Mouse (Mus musculus) heart, embryonic 10.5 days (tissue): Measurements from ENCODE around the gene Arsb. TPM values are rescaled to one million over a fixed set of nuclear protein-coding genes. Genes with fewer than 3 reads are reported as not detected.

Experiments
- DNase-seq: peaks from one replicate; pipeline ENCODE4 v3.0.0-alpha.2; 2017; ENCODE audit warnings: low spot score
- H3K27ac ChIP-seq: fragments of 300-500 bp; sonication (generic); 2 replicates; pipeline ENCODE4 v1.5.1; 2016; ENCODE audit warnings: mild to moderate bottlenecking
- H3K27me3 ChIP-seq: fragments of 300-500 bp; sonication (generic); 2 replicates; pipeline ENCODE4 v1.6.1; 2016; ENCODE audit warnings: mild to moderate bottlenecking; ENCODE audit not compliant: poor library complexity, insufficient read depth, severe bottlenecking
- H3K36me3 ChIP-seq: fragments of 300-500 bp; sonication (generic); 2 replicates; pipeline ENCODE4 v1.6.1; 2016; ENCODE audit warnings: mild to moderate bottlenecking, moderate library complexity
- H3K4me1 ChIP-seq: fragments of 300-500 bp; sonication (generic); 2 replicates; pipeline ENCODE4 v1.6.1; 2016; ENCODE audit warnings: mild to moderate bottlenecking
- H3K4me3 ChIP-seq: fragments of 300-500 bp; sonication (generic); 2 replicates; pipeline ENCODE4 v1.5.1; 2016; ENCODE audit warnings: mild to moderate bottlenecking, moderate library complexity
- H3K9me3 ChIP-seq: fragments of 300-500 bp; sonication (generic); 2 replicates; pipeline ENCODE4 v1.6.1; 2016; ENCODE audit warnings: mild to moderate bottlenecking, moderate library complexity
- WGBS: fragments of 180-500 bp; shearing (Covaris S2); methylation state at CpG from one replicate; pipeline ENCODE4 v1.1.7; 2016; 5-methylcytosine and 5-hydroxymethylcytosine counted together
- polyA plus RNA-seq: library from polyadenylated mRNA; unstranded; fragments of >200 nt; fragmentation: Nextera tagmentation; extraction: Ambion mirVana; gene quantifications from 2 replicates; pipeline ENCODE4 v1.2.1, GENCODE M21; 2016

Gene Arsb
- polyA plus RNA-seq, 1 experiment from 2014 or later: 6.3 TPM

DNA sequence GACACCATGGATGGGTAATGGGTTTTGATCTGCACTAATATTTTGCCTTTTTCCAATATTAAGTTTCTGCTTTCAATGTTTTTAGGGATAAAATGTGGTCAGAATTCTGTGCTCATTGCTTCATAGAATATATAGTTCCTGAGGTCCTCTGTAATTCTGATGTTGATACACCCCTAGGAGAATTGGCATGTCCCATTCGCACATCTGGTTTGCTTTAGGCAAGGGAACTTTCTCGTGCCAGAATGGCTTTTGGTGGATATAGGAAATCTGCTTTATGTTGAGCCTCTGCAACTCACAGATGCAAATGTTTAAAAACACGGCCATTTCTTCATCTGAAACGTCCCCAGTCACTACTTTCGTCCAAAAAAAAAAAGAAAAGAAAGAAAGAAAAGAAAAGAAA is 138.4 kb downstream of the Arsb start:
- Histone ChIP-seq H3K4me1 (peaks cover 10% of the 10 kb centered on the region), H3K36me3 (no peaks in the 10 kb centered on the region), H3K27me3 (no peaks in the 10 kb centered on the region), H3K27ac (no peak overlapping the region), H3K4me3 (no peak overlapping the region), H3K9me3 (no peaks in the 10 kb centered on the region)
- DNase-seq: peak; percentile 24
- WGBS: 73% methylated on average over 5 of the region's 5 CpGs

DNA sequence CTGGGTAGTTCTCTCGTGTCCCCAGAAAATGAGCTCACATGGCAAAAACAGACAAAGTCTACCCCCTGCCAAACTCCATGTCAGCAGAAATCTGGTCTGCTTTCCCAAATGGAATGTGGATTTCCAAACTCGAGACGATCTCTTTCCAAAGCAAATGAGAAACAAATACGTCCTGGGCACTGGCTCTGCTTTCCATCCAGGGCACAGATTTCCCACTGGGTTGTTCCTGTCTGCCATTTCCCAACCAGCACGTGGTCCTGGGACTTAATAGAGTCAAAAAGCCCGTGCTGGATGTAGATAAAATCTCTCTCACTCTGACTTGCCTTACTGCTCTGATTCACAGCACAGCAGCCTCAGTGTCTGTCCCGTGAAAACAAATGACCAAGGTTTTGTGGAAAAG is 139.6 kb downstream of the Arsb start:
- DNase-seq: peak; percentile 71
- no peaks in the 10 kb centered on the region for H3K9me3 ChIP-seq
- H3K4me3 ChIP-seq: no peak overlapping the region
- H3K4me1 ChIP-seq: peaks cover 22% of the 10 kb centered on the region
- WGBS: 40% methylated on average over 7 of the region's 7 CpGs
- no peaks in the 10 kb centered on the region for H3K36me3 ChIP-seq
- H3K27ac ChIP-seq: no peak overlapping the region
- H3K27me3 ChIP-seq: no peaks in the 10 kb centered on the region

DNA sequence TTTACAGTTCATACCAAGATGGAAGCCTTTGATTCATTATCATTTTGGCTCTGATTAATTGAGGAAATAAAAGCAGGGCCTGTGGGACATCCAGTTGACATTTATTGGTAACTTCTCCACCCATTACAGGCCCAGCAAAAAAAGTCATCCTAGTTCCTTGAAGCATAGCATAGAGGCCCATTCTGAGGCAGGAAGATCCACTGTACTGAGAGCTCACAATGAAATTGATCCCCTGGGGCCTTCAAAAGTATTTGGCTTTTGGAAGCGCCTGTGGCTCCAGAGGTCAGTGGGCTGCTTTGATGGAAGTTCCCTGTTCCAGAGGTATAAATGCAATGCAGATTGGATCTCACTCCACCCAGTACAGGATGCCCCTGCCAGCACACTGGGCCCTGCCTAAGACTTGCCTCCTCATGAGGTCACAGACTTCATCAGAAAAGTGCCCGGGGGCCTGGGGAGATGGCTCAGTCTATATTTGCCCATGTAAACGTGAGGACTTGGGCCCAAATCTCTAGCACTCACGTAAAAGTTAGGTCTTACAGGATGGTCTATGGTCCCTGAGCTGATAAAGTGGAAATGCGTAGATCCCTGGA is 141.0 kb downstream of the Arsb start:
- Histone ChIP-seq H3K27me3 (no peaks in the 10 kb centered on the region), H3K4me1 (peaks cover 24% of the 10 kb centered on the region), H3K9me3 (no peaks in the 10 kb centered on the region), H3K4me3 (no peak overlapping the region), H3K27ac (no peak overlapping the region), H3K36me3 (no peaks in the 10 kb centered on the region)
- DNase-seq: peak; percentile 58
- WGBS: 83% methylated on average over 5 of the region's 5 CpGs

DNA sequence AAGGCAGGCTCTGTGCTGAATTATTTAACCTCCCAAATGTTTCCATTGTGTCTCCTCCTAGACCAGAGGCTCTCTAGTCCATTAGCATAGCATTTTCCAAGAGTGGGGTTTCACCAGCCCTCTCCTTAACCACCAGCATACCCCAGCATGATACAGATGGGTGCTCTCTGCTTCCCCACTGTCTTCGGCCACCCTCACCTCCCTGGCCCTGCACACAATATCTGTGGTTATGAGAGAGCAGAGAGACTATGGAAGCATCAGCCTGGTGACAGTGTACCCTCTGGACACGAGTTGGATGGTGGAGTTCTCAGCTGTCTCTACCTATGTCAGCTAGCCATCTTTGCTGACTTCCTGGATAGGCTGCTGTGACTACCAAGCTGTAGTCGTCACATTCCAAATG is 142.8 kb downstream of the Arsb start:
- DNase-seq: peak; percentile 61
- Histone ChIP-seq H3K4me1 (peaks cover 27% of the 10 kb centered on the region), H3K36me3 (no peaks in the 10 kb centered on the region), H3K27me3 (no peaks in the 10 kb centered on the region), H3K27ac (no peak overlapping the region), H3K9me3 (no peaks in the 10 kb centered on the region), H3K4me3 (no peak overlapping the region)
- WGBS: 66% methylated on average over 3 of the region's 3 CpGs

DNA sequence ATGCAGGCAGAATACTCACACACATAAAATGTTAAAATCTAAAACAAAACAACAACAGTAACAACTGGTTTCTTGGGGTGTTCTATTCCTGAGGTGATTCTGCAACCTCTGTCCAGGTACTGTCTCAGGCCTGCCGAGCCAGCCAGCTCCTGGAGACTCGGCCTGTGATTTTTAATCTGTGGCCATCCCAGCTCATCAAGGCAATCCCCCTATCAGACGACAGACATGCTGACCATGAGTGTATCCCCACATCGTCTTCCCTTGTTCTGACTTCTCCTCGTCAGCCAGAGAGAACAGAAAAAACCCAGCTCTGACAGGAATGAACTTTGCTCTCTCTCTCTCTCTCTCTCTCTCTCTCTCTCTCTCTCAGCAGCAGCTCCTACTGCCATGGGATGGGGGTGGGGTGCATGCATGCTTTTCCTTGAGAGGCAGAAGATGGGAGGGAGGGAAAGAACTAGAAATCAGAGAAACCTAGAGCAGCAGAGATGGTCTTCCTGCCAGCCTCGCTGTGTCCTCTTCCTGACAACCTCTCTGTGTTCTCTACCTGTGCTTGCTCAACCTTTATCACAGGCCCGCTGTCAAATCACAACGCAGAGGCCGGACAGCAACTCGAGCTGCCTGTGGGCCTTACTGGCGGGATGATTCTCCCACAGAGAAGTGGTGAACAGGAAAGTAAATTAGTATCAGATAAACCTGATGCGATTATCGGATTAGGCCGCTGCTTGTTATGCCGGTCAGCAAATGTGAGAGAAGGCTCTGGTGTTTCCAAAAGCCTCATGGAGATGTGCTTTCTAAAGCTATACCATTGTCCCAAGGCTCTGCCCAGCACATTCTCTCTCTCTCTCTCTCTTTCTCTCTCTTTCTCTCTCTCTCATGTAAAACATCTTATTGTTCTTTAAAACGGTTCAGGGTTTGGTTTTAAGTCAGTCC is 144.5 kb downstream of the Arsb start:
- peak; percentile 42 for DNase-seq
- WGBS: 39% methylated on average over 16 of the region's 16 CpGs
- Histone ChIP-seq H3K27me3 (no peaks in the 10 kb centered on the region), H3K27ac (peak overlapping the region; percentile 62; the same call in 1 of the 2 replicates), H3K4me1 (peaks cover 33% of the 10 kb centered on the region), H3K4me3 (no peak overlapping the region), H3K9me3 (no peaks in the 10 kb centered on the region), H3K36me3 (no peaks in the 10 kb centered on the region)

DNA sequence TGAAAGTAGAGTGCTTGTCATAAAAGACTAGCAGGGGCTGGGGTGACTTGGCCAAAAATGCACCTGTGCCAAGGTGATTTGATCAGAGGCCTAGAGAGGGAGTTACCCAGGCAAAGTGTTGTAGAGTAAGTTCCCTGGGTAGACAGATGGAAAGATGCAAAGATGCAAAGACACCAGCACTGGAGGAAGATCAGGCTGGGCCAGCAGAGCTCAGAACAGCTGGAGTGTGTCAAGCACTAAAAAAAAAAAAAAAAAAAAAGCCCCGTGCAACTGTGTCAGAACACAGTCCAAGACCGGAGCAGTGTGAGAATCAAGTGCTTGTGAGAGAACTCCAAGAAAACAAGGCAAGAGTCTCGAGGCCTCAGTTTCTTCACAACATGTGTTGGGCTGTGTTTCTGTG is 148.1 kb downstream of the Arsb start:
- H3K4me3 ChIP-seq: no peak overlapping the region
- H3K9me3 ChIP-seq: no peaks in the 10 kb centered on the region
- DNase-seq: peak; percentile 56
- H3K27ac ChIP-seq: no peak overlapping the region
- peaks cover 30% of the 10 kb centered on the region for H3K4me1 ChIP-seq
- no peaks in the 10 kb centered on the region for H3K36me3 ChIP-seq
- 58% methylated on average over 3 of the region's 3 CpGs for WGBS
- H3K27me3 ChIP-seq: no peaks in the 10 kb centered on the region

DNA sequence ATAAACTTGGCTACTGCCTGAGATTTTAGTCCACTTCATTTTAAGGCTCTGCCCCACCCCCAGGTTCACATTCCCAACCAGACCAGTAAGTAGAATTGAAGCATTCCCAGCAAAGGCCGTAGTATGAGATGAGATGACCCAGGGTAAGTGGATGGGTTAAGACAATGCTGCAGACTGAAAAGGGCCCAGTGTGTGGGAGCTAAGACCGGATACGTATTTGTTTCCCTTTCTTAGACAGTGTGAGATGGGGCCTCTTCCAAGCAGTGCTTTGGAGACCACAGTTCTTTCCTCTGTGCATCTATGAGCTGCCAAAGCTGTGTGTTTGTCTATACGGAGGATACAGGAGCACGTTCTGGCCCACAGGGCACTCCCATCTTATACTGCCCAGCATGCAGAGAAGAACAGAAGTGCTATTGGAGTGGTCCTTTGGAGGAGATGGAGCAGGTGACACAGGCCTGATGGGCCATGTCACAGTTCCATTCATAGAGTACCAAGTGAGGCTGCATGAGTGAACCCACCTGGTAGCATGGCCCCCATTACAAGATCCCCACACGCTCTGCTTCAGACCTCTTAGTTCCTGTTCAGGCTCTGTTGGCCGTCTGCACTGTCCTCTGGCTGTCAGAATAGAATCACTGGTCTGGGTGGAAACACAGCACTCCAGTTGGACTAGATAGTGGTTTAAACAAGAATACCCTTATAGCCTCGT is 148.8 kb downstream of the Arsb start:
- Histone ChIP-seq H3K27ac (no peak overlapping the region), H3K9me3 (no peaks in the 10 kb centered on the region), H3K4me1 (peaks cover 33% of the 10 kb centered on the region), H3K4me3 (no peak overlapping the region), H3K27me3 (no peaks in the 10 kb centered on the region), H3K36me3 (no peaks in the 10 kb centered on the region)
- DNase-seq: peak; percentile 67
- WGBS: 71% methylated on average over 8 of the region's 8 CpGs

DNA sequence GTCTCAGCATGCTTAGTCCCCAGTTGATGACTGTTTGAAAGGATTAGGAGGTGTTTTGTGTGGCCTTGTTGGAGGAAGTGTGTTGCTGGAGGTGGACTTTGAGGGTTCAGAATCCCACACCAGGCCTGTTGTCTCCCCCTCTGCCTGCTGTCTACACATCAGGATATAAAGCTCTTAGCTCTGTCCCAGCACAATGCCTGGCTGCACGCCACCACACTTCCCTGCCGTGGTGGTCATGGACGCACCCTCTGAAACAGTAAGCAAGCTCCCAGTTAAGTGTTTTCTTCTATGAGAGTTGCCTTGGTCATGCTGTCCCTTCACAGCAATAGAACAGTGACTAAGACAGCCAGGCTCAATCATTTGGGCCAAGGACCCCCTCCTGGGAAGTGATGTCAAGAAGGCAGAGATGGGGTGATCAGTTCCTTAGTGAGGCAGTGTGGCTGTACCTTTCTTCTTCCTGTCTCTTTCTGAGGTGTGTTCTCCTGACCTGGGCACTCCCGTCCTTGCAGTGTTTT is 149.4 kb downstream of the Arsb start:
- peak; percentile 63 for DNase-seq

DNA sequence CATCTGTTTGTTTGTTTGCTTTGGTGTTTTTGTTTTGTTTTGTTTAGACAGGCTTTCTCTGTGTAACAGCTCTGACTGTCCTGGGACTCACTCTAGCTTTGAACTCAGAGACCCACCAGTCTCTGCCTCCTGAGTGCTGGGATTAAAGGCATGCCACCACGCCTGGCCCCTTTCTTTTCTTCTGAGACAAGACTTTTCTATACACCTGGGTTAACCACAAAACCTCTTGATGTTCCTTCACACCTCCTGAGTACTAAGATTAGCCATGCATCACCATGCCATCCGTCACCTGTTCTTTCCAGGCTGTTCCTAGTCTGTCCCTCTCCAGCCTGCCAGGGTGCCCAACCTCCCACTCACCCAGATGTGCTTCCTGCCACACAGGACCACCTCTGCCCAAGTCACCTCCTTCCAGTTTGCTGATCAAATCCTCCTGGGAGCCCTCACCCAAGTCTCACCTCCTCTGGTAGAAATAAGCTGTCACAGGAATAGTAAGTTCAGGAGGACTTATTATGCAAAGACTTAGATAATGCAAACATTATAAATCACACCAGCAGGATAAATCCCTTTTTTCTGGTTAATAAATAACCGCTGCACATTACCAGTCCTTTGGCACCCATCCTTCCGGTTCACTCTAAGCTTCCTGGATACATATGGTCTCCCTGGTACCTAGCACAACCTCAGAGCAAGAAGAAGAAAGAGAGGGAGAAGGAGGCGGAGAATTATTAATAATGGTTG is 150.6 kb downstream of the Arsb start:
- no peak overlapping the region for H3K27ac ChIP-seq
- WGBS: 83% methylated on average over 5 of the region's 5 CpGs
- H3K4me1 ChIP-seq: peaks cover 31% of the 10 kb centered on the region
- no peak for DNase-seq
- H3K36me3 ChIP-seq: no peaks in the 10 kb centered on the region
- no peak overlapping the region for H3K4me3 ChIP-seq
- no peaks in the 10 kb centered on the region for H3K27me3 ChIP-seq
- H3K9me3 ChIP-seq: no peaks in the 10 kb centered on the region

More for the DNA sequence above, 149.4 kb downstream of the Arsb start:
- WGBS: 80% methylated on average over 4 of the region's 4 CpGs
- Histone ChIP-seq H3K27me3 (no peaks in the 10 kb centered on the region), H3K9me3 (no peaks in the 10 kb centered on the region), H3K4me3 (no peak overlapping the region), H3K4me1 (peaks cover 31% of the 10 kb centered on the region), H3K36me3 (no peaks in the 10 kb centered on the region), H3K27ac (peak overlapping the region; percentile 36; the same call in 1 of the 2 replicates)

DNA sequence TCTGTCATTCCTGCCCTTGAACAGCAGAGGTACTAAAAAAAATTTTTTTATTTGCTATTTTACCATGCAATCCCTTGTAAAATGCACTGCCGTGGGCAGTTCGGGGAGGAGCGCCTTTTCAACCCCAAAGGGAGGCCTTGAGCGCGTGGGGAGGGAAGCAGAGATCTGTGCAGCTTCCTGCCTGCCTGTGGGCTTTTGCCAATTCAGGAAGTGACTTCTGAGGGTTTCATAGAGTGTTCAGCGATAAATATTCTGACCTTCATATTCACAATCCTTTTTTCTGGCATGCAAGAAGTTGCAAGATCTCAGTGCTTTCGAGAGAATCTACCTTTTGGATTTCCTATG is 151.1 kb downstream of the Arsb start:
- WGBS: 77% methylated on average over 7 of the region's 7 CpGs
- Histone ChIP-seq H3K27ac (no peak overlapping the region), H3K27me3 (no peaks in the 10 kb centered on the region), H3K4me3 (no peak overlapping the region), H3K4me1 (peaks cover 32% of the 10 kb centered on the region), H3K36me3 (no peaks in the 10 kb centered on the region), H3K9me3 (no peaks in the 10 kb centered on the region)
- DNase-seq: no peak

DNA sequence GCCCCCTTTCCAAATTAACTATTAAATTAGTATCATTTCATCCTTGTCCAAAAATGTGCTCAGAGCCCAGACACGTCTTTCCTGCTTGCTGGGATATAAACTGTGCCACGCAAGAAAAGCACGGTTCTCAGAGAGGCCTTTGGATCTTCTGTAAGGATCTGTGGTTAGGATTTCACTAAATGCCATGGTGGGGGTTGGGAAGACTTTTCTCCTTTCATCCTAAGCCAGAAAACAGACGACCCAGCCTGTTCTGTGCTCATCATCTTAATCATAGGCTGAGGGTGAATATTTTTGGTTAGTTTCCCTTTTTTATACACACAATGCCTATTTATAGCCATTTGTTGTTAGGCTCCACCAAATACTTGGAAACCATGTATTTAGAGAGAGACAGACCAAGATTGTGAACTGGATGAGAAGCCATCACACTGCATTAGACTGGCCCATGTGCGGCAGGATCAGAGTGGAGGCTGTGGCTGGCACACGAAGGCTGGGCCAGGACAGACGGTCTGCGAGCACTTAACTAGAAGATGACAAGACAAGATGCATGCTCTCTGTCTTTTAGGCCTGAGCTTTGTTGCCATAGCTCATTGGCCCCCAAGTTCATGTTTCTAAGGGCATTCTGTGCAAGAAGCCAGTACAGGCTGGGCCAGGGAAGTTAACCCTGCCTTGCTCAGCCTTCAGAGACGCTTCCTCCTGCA is 153.5 kb downstream of the Arsb start:
- peaks cover 39% of the 10 kb centered on the region for H3K4me1 ChIP-seq
- 71% methylated on average over 9 of the region's 9 CpGs for WGBS
- H3K27me3 ChIP-seq: 0 out of 2 replicates have a peak, but pooled peaks cover 4% of the 10 kb centered on the region
- no peaks in the 10 kb centered on the region for H3K9me3 ChIP-seq
- DNase-seq: no peak
- H3K4me3 ChIP-seq: no peak overlapping the region
- no peaks in the 10 kb centered on the region for H3K36me3 ChIP-seq
- peak overlapping the region; percentile 44; the same call in 1 of the 2 replicates for H3K27ac ChIP-seq
